Mouse (Mus musculus) activated CD4-positive, CD25-positive, alpha-beta regulatory T cell, adult 4 months (primary cell): ENCODE measurements around the gene Dgat2. TPM values are rescaled to one million over a fixed set of nuclear protein-coding genes. Genes with fewer than 3 reads are reported as not detected.

Source experiments
- ATAC-seq: one replicate; pipeline ENCODE4 v1.8.0; 2017
- polyA plus RNA-seq, 2 experiments: library from polyadenylated mRNA; unstranded; fragments of 100-300 nt; shearing (Covaris generic); gene quantifications; one replicate each; pipeline ENCODE4 v1.2.1; 2017

Gene Dgat2
- polyA plus RNA-seq, 2 experiments from 2014 or later: 1.0 to 1.3 TPM

DNA sequence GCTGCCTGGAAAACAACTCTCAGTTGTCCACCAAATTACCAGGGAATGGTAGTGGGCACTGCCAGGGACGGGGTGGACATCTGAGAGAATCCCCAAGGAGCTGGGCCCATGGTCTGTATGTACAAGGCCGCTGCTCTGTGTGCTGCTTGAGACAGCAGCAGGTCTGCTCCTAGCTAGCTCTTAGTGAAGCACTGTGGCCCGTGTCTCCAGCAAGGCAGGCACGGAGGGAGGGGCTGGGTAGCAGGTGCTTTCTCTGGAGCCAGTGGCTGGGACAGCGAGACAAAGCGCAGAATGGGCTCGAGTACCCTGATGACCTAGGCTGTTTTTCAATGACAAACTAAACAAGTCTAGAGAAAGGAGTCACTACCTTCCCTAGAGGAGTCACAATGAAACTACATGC lies 21.5 kb downstream of the Dgat2 start:
- ATAC-seq: no peak

DNA sequence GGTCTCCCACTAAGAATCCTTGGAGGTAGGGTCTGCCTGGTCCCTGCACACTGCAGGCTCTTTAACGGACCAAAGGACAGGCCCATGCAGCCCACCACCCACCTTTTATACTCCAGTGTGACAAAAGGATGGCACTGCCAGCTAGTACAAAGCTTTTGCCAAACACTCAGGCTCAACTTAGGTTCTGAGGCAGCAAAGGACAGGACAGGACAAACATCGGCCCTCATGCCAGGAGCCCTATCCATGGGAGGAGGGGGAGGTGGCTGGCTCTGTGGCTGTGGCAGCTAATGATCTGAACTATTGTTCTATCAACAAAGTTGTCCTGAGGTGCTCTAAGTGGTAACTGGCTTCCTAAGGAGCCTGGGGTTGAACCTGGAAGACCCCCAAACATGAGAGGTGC lies 23.1 kb downstream of the Dgat2 start:
- no peak for ATAC-seq

DNA sequence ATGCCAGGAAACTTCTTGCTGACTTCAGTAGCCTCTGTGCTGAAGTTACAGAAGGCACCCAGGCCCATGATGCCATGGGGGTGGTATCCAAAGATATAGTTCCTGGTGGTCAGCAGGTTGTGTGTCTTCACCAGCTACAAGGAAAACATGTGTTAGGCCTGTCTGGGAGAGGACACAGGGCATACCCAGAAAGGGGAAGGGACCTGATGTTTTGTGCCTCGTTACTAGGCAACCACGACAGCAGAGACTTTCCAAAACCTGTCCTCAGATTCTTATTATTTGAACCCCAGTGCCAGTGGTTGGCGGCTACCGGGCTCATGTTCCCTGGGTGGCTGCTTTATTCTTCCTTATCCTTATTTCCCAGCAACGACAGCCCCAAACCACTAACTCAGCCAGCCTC lies 23.6 kb downstream of the Dgat2 start:
- no peak for ATAC-seq

DNA sequence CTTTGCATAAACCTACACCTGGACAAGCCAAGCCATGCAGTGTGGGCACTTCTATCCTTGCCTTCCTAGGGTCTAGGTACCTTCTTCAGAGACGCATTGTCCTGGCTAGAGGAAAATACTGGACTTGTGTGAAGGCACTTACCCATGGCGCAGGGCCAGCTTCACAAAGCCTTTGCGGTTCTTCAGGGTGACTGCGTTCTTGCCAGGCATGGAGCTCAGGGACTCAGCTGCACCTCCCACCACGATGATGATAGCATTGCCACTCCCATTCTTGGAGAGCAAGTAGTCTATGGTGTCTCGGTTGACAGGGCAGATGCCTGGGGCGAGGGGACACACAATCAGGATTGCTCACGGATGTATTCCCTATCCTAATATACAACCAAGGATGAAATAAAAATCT lies 24.5 kb downstream of the Dgat2 start:
- no peak for ATAC-seq

DNA sequence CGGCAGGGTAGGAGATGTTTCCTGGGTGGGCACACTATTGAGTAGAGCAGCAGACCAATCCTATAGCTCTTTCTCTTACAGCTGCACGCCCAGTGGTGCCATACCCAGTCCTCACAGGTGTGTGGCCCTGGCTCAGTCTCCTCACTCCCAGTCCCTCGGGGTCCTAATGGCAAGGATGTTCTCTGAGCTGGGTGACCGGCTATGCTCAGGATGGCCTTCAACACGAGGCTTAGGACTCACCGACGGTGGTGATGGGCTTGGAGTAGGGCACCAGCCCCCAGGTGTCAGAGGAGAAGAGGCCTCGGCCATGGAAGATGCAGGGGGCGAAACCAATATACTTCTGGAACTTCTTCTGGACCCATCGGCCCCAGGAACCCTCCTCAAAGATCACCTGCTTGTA lies 25.8 kb downstream of the Dgat2 start:
- ATAC-seq: no peak

DNA sequence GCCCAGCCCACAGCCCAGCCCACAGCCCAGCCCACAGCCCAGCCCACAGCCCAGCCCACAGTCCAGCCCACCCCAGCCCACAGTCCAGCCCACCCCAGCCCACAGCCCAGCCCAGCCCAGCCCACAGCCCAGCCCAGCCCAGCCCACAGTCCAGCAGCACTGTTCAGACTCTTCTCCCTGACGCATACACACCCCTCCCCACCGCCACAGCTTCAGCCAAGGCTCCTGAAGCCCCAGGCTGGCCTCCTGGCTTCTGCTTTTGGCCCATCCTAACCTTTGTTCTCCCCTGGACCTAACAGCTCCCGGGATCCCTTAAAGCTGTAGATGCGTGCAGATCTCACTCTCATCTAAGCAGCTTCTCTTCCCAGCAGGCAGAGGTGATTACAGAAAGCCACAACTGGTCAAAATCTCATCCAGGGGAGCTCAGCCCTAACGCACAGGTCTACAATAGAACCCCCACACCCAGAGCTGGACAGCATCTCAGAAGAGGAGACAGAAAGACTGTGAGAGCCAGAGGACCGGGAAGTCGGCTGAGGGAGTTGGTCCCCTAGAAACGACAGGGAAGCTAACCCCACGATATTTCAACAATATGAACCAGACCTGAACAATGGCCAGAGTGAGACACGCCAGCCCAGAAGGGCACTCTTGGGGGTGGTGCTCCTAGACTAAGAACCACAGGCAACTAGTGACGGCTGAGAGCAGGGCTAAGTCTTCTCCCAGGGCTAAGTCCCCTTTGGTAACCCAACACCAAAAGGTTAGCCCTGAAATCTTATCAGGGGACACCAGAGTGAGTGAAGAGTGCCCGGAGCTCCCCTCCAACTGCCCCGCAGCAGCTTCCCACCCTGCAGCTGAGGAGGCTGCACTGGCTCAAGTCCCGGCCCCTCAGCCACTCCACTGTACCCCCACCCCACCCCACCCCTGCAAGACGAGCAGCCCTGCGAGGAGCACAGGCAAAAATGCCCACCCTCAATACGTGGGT lies 26.9 kb downstream of the Dgat2 start:
- ATAC-seq: no peak

DNA sequence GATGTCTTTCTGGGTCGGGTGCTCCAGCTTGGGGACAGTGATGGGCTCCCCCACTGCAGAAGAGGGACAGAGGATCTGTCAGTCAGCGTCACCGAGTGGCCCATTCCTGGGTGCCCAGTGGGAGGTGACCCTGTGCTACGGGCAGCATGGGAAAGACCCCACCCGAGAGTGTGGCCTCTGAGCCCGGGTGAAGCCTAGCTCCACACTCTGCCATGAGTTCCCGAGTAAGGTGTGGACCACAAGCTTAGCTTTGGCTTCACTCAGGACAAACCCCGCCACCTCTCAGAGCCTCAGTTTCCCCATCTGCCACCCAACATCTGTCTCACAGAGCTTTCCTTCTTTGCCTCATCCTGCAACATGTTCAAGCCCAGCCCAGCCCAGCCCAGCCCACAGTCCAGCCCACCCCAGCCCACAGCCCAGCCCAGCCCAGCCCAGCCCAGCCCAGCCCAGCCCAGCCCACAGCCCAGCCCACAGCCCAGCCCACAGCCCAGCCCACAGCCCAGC lies 27.8 kb downstream of the Dgat2 start:
- ATAC-seq: no peak

DNA sequence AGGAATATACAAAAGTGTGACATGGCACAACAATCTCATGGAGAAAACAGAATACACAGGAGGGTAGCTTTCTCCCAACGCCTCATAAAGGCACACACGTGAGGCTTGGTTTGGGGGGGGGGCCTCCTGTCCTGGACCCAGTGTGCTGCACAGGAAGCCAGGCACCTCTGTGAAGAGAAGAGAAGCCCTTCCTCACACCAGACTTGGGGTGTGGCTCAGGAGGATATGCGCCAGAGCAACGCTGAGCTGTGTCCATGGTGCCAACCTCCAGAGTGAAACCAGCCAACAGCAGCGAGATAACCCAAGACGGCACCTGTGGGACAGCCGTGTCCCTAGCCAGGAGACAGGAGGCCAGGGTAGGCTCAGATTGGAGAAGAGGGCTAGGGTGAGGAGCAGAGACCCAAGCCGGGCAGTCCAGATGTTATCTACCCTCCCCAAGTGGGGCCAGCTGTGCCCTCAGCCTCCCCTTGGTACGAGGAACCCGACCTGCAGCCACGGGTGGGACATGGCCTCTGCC lies 28.8 kb downstream of the Dgat2 start:
- ATAC-seq: no peak

DNA sequence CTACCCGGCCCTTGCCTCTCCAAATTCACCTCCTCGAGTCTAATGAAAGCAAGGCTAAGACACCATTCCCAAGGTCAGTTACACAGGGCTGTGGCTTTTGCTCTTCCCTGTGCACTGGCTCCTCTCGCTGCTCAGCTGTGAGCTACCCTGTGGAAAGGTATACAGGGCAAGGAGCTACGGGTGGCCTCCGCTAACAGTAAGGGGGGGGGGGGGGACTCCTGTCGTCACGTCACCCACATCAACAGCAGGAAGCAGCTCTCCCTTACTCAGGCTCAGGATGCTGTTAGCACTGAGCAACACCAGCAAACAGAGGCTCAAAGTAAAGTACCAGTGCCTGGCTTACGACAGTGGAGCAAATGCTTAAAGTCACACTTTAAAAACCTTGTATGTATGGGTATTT lies 29.8 kb downstream of the Dgat2 start:
- no peak for ATAC-seq

DNA sequence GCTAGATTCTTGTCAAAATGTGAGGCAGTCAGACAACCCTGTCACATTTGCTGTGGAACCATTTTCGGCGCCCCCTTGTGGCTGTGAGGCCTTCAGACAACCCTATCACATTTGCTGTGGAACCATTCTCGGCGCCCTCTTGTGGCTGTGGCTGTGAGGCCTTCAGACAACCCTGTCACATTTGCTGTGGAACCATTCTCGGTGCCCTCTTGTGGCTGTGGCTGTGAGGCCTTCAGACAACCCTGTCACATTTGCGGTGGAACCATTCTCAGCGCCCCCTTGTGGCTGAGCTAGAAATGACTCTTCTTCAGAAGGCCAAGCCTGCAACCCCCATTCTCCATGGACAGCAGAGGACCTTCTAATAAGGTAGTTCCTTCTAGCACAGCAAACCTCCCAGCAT lies 31.2 kb downstream of the Dgat2 start:
- ATAC-seq: peak; percentile 100

DNA sequence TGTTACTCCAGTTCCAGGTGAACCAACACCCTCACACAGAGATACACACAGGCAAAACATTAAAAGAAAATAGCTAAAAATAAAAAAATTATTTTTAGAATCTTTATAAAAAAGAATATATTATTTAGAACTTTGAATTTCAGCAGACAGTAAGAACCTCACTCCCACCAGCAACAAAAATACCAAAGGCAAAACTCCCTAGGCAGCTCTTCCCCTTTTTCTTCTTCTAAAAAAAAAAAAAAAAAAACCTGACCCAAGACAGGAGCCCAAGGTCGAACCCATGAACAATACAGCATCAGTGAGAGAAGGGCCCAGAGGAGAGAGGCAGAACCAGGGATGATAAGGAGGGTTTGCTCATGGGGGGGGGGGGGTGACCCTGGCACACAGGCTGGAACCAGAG lies 33.5 kb downstream of the Dgat2 start:
- no peak for ATAC-seq

DNA sequence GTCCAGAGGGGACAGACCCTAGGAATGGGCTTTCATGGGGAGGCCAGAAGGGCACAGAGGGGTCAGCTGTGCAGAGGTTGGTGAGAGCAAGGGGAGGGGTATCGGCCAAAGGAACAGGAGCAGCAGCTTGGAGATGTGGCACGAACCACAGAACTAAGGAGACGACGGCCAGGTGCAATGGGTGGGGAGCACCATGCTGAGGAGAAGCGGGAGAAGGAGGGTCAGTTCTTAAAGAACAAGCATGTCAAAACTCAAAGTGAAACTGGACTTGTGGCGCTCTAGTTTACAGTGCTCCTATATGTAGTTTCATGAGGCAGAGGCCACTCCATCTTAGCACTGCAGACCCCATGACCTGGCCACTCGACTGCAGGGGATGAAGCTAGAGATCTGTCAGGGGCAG lies 35.0 kb downstream of the Dgat2 start:
- no peak for ATAC-seq

DNA sequence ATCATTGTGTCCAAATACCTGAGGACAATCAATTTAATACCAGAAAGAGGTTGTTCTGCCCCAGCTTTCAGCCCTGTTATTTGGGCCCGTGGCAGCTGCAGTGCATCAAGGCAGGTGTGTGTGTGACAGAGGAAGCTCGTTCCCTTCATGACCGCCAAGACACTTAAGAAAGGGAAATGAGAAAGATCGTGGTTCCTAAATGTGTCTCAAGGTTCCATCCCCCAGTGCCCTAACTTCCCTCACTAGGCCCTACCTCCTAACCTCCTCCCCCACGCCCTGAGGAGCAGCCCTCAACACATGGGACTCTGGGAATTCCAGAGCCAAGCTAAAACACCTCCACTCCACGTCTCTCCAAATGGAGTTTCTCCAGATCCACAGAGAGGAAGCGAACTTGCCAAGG lies 35.6 kb downstream of the Dgat2 start:
- ATAC-seq: no peak

DNA sequence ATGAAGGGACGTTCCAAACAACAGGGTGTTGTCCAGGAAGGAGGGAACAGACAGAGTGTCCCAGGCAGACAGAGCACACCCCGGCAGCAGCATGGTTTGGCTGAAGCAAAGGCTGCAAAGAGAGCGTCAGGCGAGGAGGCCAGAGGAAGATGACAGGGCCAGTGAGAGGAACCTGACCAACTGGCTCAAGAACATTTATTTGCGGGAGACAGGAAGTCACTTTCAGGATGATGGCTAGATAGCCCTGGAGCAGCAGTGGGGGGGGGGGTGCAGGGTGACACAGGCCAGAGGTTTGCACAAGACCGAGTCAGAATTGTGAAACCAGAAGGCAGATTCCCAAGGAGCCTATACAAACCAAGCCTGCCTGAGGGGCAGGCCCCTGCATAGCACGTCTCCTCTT lies 36.5 kb downstream of the Dgat2 start:
- no peak for ATAC-seq

DNA sequence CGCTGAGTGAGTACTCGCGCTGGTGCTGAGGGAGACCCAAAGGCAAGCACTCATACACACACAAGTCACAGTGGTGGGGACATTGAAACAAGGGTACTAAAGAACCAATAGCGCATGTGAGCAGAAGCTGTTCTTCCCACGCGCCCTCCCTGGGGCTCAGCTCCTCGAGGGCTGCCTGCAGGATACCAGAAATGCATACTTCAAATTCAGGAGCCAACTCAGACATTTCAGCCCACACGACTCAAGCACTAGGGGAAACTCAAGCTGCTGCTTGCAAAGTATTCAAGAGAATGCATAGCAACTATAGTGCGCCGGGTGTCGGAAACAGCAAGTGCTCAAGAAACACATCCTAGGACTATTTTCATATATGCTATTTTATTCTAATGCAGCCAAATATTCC lies 37.9 kb downstream of the Dgat2 start:
- no peak for ATAC-seq

DNA sequence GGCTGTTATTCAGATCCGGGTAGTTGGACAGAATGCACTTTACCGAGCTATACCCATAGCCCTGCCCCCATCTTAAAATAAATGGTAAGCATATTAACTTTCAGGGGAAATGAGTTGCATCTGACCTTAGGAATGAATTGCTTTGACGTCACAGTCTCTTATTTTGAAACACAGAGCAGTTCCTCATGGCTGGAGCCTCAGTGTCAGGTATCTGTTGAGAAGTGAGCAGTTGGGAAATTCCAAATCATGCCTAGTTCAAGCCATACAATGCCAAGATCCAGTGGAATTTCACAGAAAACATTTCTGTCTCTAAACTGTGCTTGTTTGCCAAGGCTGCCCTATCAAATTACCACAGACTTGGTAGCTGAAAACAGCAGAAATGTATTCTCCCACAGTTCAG lies 39.3 kb downstream of the Dgat2 start:
- ATAC-seq: no peak

DNA sequence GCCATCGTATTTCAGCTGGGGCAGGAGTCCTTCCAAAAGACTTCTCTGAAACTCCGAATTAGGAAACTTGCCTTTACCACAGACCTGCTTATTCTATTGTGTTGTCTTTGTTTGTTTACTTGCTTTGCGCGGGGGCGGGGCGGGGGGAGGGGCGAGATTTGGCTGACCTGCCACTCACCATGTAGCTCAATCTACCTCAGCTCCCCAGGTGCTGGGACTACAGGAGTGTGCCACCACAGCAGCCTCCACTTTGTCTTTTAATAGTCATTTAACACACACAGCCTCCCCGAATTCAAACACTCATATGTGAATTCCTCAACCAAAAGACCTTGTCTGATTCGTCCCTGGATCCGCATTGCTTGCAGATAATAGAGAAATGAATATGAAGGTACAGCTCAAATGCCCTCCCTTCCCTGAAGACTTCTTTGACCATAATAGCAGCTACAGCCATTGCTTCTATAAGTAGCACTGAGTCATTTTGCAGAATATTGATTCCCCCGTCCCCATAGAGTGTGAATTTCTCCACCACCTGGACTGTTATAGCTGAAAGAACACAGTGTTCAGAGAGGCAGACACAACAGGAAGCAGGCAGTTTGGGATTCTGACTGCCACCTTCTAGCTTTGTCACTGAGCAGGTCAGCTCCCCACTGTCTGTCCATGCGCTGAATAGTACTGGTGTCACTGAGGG lies 40.5 kb downstream of the Dgat2 start:
- ATAC-seq: no peak

DNA sequence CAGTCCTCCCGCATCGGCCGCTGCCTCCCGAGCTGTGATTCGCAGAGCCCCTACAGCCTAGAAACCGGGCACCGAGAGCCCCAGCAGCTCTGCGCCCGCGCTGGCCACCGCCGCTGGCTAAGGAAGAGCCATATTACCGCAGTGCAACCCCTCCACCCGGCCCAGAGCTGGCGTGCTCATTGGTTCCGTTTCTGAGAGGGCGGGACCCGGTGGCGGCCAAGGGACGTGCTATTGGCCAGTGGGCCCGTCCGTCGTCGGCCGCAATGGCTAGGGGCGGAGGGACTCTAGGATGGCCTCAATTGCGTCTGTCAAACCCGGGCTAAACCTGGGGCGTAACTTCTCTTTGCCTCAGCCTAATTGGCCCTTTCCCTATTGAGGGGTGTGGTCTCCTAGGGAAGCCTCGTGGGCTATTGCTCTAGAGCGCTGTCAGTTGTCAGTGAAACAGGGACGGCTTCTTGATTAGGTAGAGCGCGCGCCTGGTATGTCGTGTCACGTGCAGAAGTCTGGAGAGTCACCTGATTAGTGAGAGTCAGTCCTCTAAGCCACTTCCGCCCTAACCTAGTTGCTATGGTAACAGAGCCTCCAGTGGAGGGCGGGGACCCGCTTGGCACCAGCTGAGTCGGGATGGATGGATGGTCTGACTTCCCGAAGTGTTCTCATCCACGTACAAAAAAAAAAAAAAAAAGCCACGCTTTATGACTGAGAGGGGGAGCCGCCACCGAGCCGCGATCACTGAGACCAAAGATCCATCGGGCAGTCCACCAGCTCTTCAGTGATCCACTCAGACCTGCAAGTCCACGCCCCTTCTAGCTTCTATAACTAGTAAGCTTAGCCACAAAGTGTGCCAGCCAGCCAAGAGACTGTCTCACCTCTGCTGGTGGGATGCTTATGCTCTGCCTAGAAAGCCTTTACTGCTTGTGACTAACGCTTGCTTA lies 41.3 kb downstream of the Dgat2 start, which contains the start of gene Uvrag:
TSS of gene Uvrag (minus strand) at position 158 of the 935 bp plus-strand sequence.
- ATAC-seq: peak; percentile 90

DNA sequence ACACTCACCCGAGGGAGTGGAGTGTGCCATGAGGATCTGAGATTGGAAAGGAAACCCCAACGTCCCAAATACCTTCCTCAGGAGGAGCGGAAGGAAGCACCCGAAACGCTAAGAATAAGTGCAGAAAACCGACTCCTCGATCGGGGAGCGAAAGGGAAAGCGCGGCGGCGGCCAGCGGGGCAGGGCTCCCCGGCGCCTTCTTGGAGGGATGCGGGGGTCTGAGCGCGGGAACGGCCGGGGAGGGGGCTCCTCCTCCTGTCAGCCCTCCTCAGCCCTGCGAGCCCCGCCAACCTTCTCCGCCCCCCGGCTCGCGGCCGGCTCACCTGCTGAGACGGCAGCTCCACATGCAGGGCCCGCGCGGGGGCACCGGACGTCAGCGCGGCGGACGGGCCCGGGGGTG lies 42.0 kb downstream of the Dgat2 start:
- ATAC-seq: no peak

DNA sequence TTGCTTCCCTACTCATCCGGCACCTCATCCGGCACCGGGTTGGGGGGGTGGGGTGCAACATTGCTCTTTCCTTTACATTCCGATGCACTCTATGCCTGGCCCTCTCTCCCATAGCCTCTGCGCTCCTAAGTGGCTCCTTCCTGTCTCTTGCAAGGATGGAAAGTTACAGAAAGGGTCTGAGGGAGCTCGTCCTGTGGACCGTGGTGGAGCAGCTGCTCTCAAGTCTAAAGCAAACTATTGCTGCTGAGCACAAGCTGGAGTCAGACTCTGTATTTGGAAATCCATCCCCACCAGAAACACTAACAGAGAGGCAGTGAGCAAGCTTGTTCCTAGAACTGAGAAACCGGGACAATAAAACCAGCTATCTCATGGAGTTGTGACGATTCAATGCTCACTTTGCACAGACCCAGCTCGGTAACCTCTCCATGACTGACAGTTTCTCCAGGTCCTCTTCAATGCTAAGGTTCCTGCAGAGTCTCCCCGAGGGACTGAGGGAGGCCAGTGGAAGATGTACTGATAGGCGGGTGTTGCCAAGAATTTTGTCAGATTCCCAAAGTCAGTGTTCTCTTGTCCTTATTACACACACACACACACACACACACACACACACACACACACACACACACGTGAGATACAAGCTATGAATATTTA lies 42.6 kb downstream of the Dgat2 start:
- ATAC-seq: no peak

DNA sequence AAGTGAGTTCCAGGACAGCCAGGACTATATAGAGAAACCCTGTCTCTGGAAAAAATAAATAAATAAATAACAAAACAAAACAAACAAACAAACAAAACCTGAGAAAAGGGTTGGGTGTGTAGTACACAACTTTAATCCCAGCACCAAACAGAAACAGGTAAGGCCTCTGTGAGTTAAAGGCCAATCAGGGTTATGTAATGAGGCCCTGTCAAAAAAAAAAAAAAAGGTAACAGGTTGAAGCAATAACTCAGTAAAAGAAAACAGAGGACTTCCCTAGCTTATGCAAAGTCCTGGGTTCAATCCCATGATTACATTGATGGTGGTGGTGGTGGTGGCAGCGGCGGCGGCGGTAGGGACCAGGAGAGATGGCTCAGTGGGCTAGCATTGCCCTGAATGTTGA lies 45.0 kb downstream of the Dgat2 start:
- no peak for ATAC-seq

DNA sequence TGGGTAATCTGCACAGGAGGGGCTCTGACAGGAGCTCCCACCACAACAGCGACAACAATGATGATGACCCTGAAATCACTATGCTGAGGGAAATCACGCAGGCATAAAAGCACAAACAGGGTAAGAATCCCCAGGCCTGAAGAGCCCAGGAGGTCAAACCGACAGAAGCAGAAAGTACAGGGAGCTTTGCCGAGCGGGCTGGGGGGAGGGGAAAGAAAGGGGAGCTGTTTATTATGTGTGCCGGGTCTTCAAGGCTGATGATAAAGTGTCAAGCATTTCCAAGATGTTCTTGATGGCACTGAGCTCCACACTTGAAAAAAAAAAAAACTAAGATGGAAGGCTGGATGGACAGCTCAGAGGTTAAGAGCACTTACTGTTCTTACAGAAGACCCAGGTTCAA lies 45.7 kb downstream of the Dgat2 start:
- no peak for ATAC-seq
